Mouse (Mus musculus): ENCODE results near the gene Zscan21. TPM values are rescaled to one million over a fixed set of nuclear protein-coding genes. Genes with fewer than 3 reads are reported as not detected.

Gene Zscan21
- polyA plus RNA-seq, 1 experiment from 2014 or later, result 12.3 TPM

GRCm38 (mm10) chr5:138088366-138088765 is 28.3 kb upstream of the Zscan21 start:
- Histone ChIP-seq H3K4me3 (ENCODE audit: low read depth, low read length) (no peak overlapping the region), H3K9me3 (ENCODE audit: low read length) (no peaks in the 10 kb centered on the region), H3K4me2 (ENCODE audit: low read depth, low read length) (peak overlapping the region; percentile 49), H3K9ac (replicated peaks) (no peak overlapping the region), H3K27ac (ENCODE audit: low read depth) (peak overlapping the region; percentile 83), H3K36me3 (replicated peaks; ENCODE audit: insufficient read depth, low read length) (peaks cover 21% of the 10 kb centered on the region), H3K4me1 (ENCODE audit: insufficient read depth) (peaks cover 36% of the 10 kb centered on the region), H3K27me3 (ENCODE audit: insufficient read depth, low read length) (no peaks in the 10 kb centered on the region)
- 65% methylated on average over 3 of the region's 3 CpGs for WGBS (ENCODE audit: insufficient replicate concordance)
- TF ChIP-seq CTCF (IDR thresholded peaks at IDR 0.05; ENCODE audit: low read depth) (no peak), EP300 (IDR thresholded peaks at IDR 0.05; ENCODE audit: low read depth) (no peak)
- no peak for DNase-seq
- no peak for ATAC-seq

- Histone ChIP-seq H3K4me1 (ENCODE audit: insufficient read depth) (peaks cover 35% of the 10 kb centered on the region), H3K27me3 (ENCODE audit: insufficient read depth, low read length) (no peaks in the 10 kb centered on the region), H3K4me2 (ENCODE audit: low read depth, low read length) (peak overlapping the region; percentile 53), H3K9me3 (ENCODE audit: low read length) (no peaks in the 10 kb centered on the region), H3K9ac (replicated peaks) (peak overlapping the region; percentile 60), H3K4me3 (ENCODE audit: low read depth, low read length) (peak overlapping the region; percentile 24), H3K36me3 (replicated peaks; ENCODE audit: insufficient read depth, low read length) (peaks cover 22% of the 10 kb centered on the region), H3K27ac (ENCODE audit: low read depth) (peak overlapping the region; percentile 83)
- 64% methylated on average over 6 of the region's 6 CpGs for WGBS (ENCODE audit: insufficient replicate concordance)
- no peak for TF ChIP-seq EP300 (IDR thresholded peaks at IDR 0.05; ENCODE audit: low read depth)
- no peak for TF ChIP-seq CTCF (IDR thresholded peaks at IDR 0.05; ENCODE audit: low read depth)
- peak; percentile 32 for DNase-seq
- ATAC-seq, result peak; percentile 79
Observed at GRCm38 (mm10) chr5:138089108-138089551, 27.6 kb upstream of the Zscan21 start.

GRCm38 (mm10) chr5:138090271-138090670 is 26.4 kb upstream of the Zscan21 start:
- DNase-seq, result no peak
- Histone ChIP-seq H3K27ac (ENCODE audit: low read depth) (peak overlapping the region; percentile 83; the same call in 1 of the 2 replicates), H3K4me3 (ENCODE audit: low read depth, low read length) (no peak overlapping the region), H3K4me2 (ENCODE audit: low read depth, low read length) (peak overlapping the region; percentile 53), H3K9ac (replicated peaks) (no peak overlapping the region), H3K36me3 (replicated peaks; ENCODE audit: insufficient read depth, low read length) (peaks cover 25% of the 10 kb centered on the region), H3K27me3 (ENCODE audit: insufficient read depth, low read length) (no peaks in the 10 kb centered on the region), H3K9me3 (ENCODE audit: low read length) (no peaks in the 10 kb centered on the region), H3K4me1 (ENCODE audit: insufficient read depth) (peaks cover 29% of the 10 kb centered on the region)
- TF ChIP-seq CTCF (IDR thresholded peaks at IDR 0.05; ENCODE audit: low read depth), result peak; percentile 69
- TF ChIP-seq EP300 (IDR thresholded peaks at IDR 0.05; ENCODE audit: low read depth), result no peak
- ATAC-seq, result no peak
- WGBS (ENCODE audit: insufficient replicate concordance), result 57% methylated on average over 3 of the region's 3 CpGs

GRCm38 (mm10) chr5:138090737-138091136 is 26.0 kb upstream of the Zscan21 start:
- TF ChIP-seq EP300 (IDR thresholded peaks at IDR 0.05; ENCODE audit: low read depth) (no peak), CTCF (IDR thresholded peaks at IDR 0.05; ENCODE audit: low read depth) (no peak)
- peaks cover 29% of the 10 kb centered on the region for H3K4me1 ChIP-seq (ENCODE audit: insufficient read depth)
- peaks cover 28% of the 10 kb centered on the region for H3K36me3 ChIP-seq (replicated peaks; ENCODE audit: insufficient read depth, low read length)
- H3K4me3 ChIP-seq (ENCODE audit: low read depth, low read length), result no peak overlapping the region
- ATAC-seq, result no peak
- DNase-seq, result no peak
- no peaks in the 10 kb centered on the region for H3K27me3 ChIP-seq (ENCODE audit: insufficient read depth, low read length)
- H3K4me2 ChIP-seq (ENCODE audit: low read depth, low read length), result no peak overlapping the region
- 89% methylated on average over 5 of the region's 5 CpGs for WGBS (ENCODE audit: insufficient replicate concordance)
- H3K27ac ChIP-seq (ENCODE audit: low read depth), result no peak overlapping the region
- no peaks in the 10 kb centered on the region for H3K9me3 ChIP-seq (ENCODE audit: low read length)
- H3K9ac ChIP-seq (replicated peaks), result no peak overlapping the region

GRCm38 (mm10) chr5:138092771-138093170 is 23.9 kb upstream of the Zscan21 start:
- H3K4me2 ChIP-seq (ENCODE audit: low read depth, low read length), result no peak overlapping the region
- H3K27me3 ChIP-seq (ENCODE audit: insufficient read depth, low read length), result no peaks in the 10 kb centered on the region
- H3K27ac ChIP-seq (ENCODE audit: low read depth), result no peak overlapping the region
- H3K9ac ChIP-seq (replicated peaks), result no peak overlapping the region
- DNase-seq, result no peak
- H3K9me3 ChIP-seq (ENCODE audit: low read length), result no peaks in the 10 kb centered on the region
- H3K4me1 ChIP-seq (ENCODE audit: insufficient read depth), result peaks cover 13% of the 10 kb centered on the region
- no peak for TF ChIP-seq CTCF (IDR thresholded peaks at IDR 0.05; ENCODE audit: low read depth)
- TF ChIP-seq EP300 (IDR thresholded peaks at IDR 0.05; ENCODE audit: low read depth), result no peak
- H3K36me3 ChIP-seq (replicated peaks; ENCODE audit: insufficient read depth, low read length), result peaks cover 39% of the 10 kb centered on the region
- no peak overlapping the region for H3K4me3 ChIP-seq (ENCODE audit: low read depth, low read length)
- WGBS (ENCODE audit: insufficient replicate concordance), result 79% methylated on average over 4 of the region's 4 CpGs
- ATAC-seq, result no peak

- H3K9ac ChIP-seq (replicated peaks), result no peak overlapping the region
- TF ChIP-seq EP300 (IDR thresholded peaks at IDR 0.05; ENCODE audit: low read depth), result no peak
- no peak for TF ChIP-seq CTCF (IDR thresholded peaks at IDR 0.05; ENCODE audit: low read depth)
- WGBS (ENCODE audit: insufficient replicate concordance), result 72% methylated on average over 6 of the region's 6 CpGs
- DNase-seq (peak; percentile 29), ATAC-seq (peak; percentile 94)
- H3K27me3 ChIP-seq (ENCODE audit: insufficient read depth, low read length), result no peaks in the 10 kb centered on the region
- 0 out of 2 replicates have a peak, but pooled peaks cover 2% of the 10 kb centered on the region for H3K4me1 ChIP-seq (ENCODE audit: insufficient read depth)
- H3K4me3 ChIP-seq (ENCODE audit: low read depth, low read length), result no peak overlapping the region
- peaks cover 49% of the 10 kb centered on the region for H3K36me3 ChIP-seq (replicated peaks; ENCODE audit: insufficient read depth, low read length)
- H3K27ac ChIP-seq (ENCODE audit: low read depth), result peak overlapping the region; percentile 85
- H3K9me3 ChIP-seq (ENCODE audit: low read length), result no peaks in the 10 kb centered on the region
- no peak overlapping the region for H3K4me2 ChIP-seq (ENCODE audit: low read depth, low read length)
Observed at GRCm38 (mm10) chr5:138094474-138094873, 22.2 kb upstream of the Zscan21 start.
